Mouse (Mus musculus): ENCODE results near the gene Syt8. TPM values are rescaled to one million over a fixed set of nuclear protein-coding genes. Genes with fewer than 3 reads are reported as not detected.

Gene Syt8
- polyA plus RNA-seq, 1 experiment from 2014 or later: 0.48 TPM

GRCm38 (mm10) chr7:142462190-142462589 lies 27.5 kb downstream of the Syt8 start:
- 70% methylated on average over 6 of the region's 6 CpGs for WGBS
- Histone ChIP-seq H3K27me3 (no peaks in the 10 kb centered on the region), H3K9me3 (replicated peaks) (no peaks in the 10 kb centered on the region), H3K4me1 (replicated peaks) (peaks cover 58% of the 10 kb centered on the region), H3K4me3 (peak overlapping the region; percentile 1; the same call in 1 of the 2 replicates), H3K4me2 (peak overlapping the region; percentile 4; the same call in 1 of the 2 replicates), H3K27ac (peak overlapping the region; percentile 97; the same call in 1 of the 2 replicates), H3K36me3 (no peaks in the 10 kb centered on the region), H3K9ac (no peak overlapping the region)
- no peak for ATAC-seq (replicated peaks; ENCODE audit: insufficient number of reproducible peaks, insufficient read depth, low FRiP score, low read depth)

- no peaks in the 10 kb centered on the region for H3K27me3 ChIP-seq
- WGBS: 66% methylated on average over 4 of the region's 4 CpGs
- no peak overlapping the region; the same call in 1 of the 2 replicates for H3K4me3 ChIP-seq
- H3K27ac ChIP-seq: peak overlapping the region; percentile 2; the same call in 1 of the 2 replicates
- no peaks in the 10 kb centered on the region for H3K9me3 ChIP-seq (replicated peaks)
- no peak for ATAC-seq (replicated peaks; ENCODE audit: insufficient number of reproducible peaks, insufficient read depth, low FRiP score, low read depth)
- H3K4me2 ChIP-seq: peak overlapping the region; percentile 4; the same call in 1 of the 2 replicates
- H3K9ac ChIP-seq: no peak overlapping the region
- H3K36me3 ChIP-seq: no peaks in the 10 kb centered on the region
- peaks cover 53% of the 10 kb centered on the region for H3K4me1 ChIP-seq (replicated peaks)
Observed at GRCm38 (mm10) chr7:142462594-142463078, 28.0 kb downstream of the Syt8 start.

- WGBS: 70% methylated on average over 7 of the region's 7 CpGs
- Histone ChIP-seq H3K9me3 (replicated peaks) (no peaks in the 10 kb centered on the region), H3K4me1 (replicated peaks) (peaks cover 40% of the 10 kb centered on the region), H3K27me3 (no peaks in the 10 kb centered on the region), H3K36me3 (no peaks in the 10 kb centered on the region), H3K27ac (peak overlapping the region; percentile 96), H3K4me2 (no peak overlapping the region), H3K4me3 (no peak overlapping the region), H3K9ac (no peak overlapping the region)
- ATAC-seq (replicated peaks; ENCODE audit: insufficient number of reproducible peaks, insufficient read depth, low FRiP score, low read depth): no peak
Observed at GRCm38 (mm10) chr7:142470171-142470691, 35.6 kb downstream of the Syt8 start.

- Histone ChIP-seq H3K9me3 (replicated peaks) (no peaks in the 10 kb centered on the region), H3K36me3 (no peaks in the 10 kb centered on the region), H3K27me3 (no peaks in the 10 kb centered on the region), H3K9ac (0 out of 2 replicates have a peak overlapping the region, but pooled peaks have one; percentile 46), H3K27ac (peak overlapping the region; percentile 96), H3K4me1 (replicated peaks) (peaks cover 47% of the 10 kb centered on the region), H3K4me3 (no peak overlapping the region), H3K4me2 (peak overlapping the region; percentile 45; the same call in 1 of the 2 replicates)
- WGBS: 14% methylated on average over 4 of the region's 4 CpGs
- peak; percentile 68 for ATAC-seq (replicated peaks; ENCODE audit: insufficient number of reproducible peaks, insufficient read depth, low FRiP score, low read depth)
Observed at GRCm38 (mm10) chr7:142470808-142471413, 36.3 kb downstream of the Syt8 start.

GRCm38 (mm10) chr7:142471414-142471861 lies 36.8 kb downstream of the Syt8 start:
- 68% methylated on average over 6 of the region's 6 CpGs for WGBS
- Histone ChIP-seq H3K27ac (peak overlapping the region; percentile 96), H3K4me3 (peak overlapping the region; percentile 29; the same call in 1 of the 2 replicates), H3K36me3 (no peaks in the 10 kb centered on the region), H3K4me2 (peak overlapping the region; percentile 45; the same call in 1 of the 2 replicates), H3K4me1 (replicated peaks) (peaks cover 52% of the 10 kb centered on the region), H3K27me3 (no peaks in the 10 kb centered on the region), H3K9me3 (replicated peaks) (no peaks in the 10 kb centered on the region), H3K9ac (peak overlapping the region; percentile 46; the same call in 1 of the 2 replicates)
- ATAC-seq (replicated peaks; ENCODE audit: insufficient number of reproducible peaks, insufficient read depth, low FRiP score, low read depth): peak; percentile 7; the same call in 1 of the 2 replicates

- H3K4me1 ChIP-seq (replicated peaks): peaks cover 58% of the 10 kb centered on the region
Observed at GRCm38 (mm10) chr7:142471884-142472570, 37.4 kb downstream of the Syt8 start.

GRCm38 (mm10) chr7:142472936-142473335 lies 38.3 kb downstream of the Syt8 start:
- no peak for ATAC-seq (replicated peaks; ENCODE audit: insufficient number of reproducible peaks, insufficient read depth, low FRiP score, low read depth)
- peaks cover 63% of the 10 kb centered on the region for H3K4me1 ChIP-seq (replicated peaks)
- no peaks in the 10 kb centered on the region for H3K9me3 ChIP-seq (replicated peaks)
- H3K27ac ChIP-seq: peak overlapping the region; percentile 96
- H3K4me2 ChIP-seq: peak overlapping the region; percentile 45
- 0 out of 2 replicates have a peak overlapping the region, but pooled peaks have one; percentile 46 for H3K9ac ChIP-seq
- H3K4me3 ChIP-seq: peak overlapping the region; percentile 29
- no peaks in the 10 kb centered on the region for H3K36me3 ChIP-seq
- 89% methylated on average over 4 of the region's 4 CpGs for WGBS
- H3K27me3 ChIP-seq: no peaks in the 10 kb centered on the region

More at GRCm38 (mm10) chr7:142471884-142472570, 37.4 kb downstream of the Syt8 start:
- Histone ChIP-seq H3K27me3 (no peaks in the 10 kb centered on the region), H3K4me2 (peak overlapping the region; percentile 45), H3K9me3 (replicated peaks) (no peaks in the 10 kb centered on the region), H3K9ac (peak overlapping the region; percentile 46), H3K36me3 (no peaks in the 10 kb centered on the region), H3K27ac (peak overlapping the region; percentile 96), H3K4me3 (peak overlapping the region; percentile 29; the same call in 1 of the 2 replicates)
- 44% methylated on average over 15 of the region's 15 CpGs for WGBS
- ATAC-seq (replicated peaks; ENCODE audit: insufficient number of reproducible peaks, insufficient read depth, low FRiP score, low read depth): no peak

GRCm38 (mm10) chr7:142473476-142473875 lies 38.8 kb downstream of the Syt8 start:
- ATAC-seq (replicated peaks; ENCODE audit: insufficient number of reproducible peaks, insufficient read depth, low FRiP score, low read depth): no peak
- WGBS: 77% methylated on average over 2 of the region's 2 CpGs
- peak overlapping the region; percentile 45 for H3K4me2 ChIP-seq
- no peaks in the 10 kb centered on the region for H3K27me3 ChIP-seq
- peak overlapping the region; percentile 96; the same call in 1 of the 2 replicates for H3K27ac ChIP-seq
- H3K36me3 ChIP-seq: no peaks in the 10 kb centered on the region
- peaks cover 68% of the 10 kb centered on the region for H3K4me1 ChIP-seq (replicated peaks)
- no peak overlapping the region; the same call in 1 of the 2 replicates for H3K9ac ChIP-seq
- 0 out of 2 replicates have a peak overlapping the region, but pooled peaks have one; percentile 9 for H3K4me3 ChIP-seq
- H3K9me3 ChIP-seq (replicated peaks): no peaks in the 10 kb centered on the region

- H3K27me3 ChIP-seq: no peaks in the 10 kb centered on the region
- ATAC-seq (replicated peaks; ENCODE audit: insufficient number of reproducible peaks, insufficient read depth, low FRiP score, low read depth): 0 out of 2 replicates have a peak, but pooled peaks have one; percentile 11
- 72% methylated on average over 14 of the region's 14 CpGs for WGBS
- peak overlapping the region; percentile 96 for H3K27ac ChIP-seq
- peak overlapping the region; percentile 45 for H3K4me2 ChIP-seq
- H3K4me3 ChIP-seq: peak overlapping the region; percentile 35
- H3K4me1 ChIP-seq (replicated peaks): peaks cover 80% of the 10 kb centered on the region
- peak overlapping the region; percentile 46 for H3K9ac ChIP-seq
- no peaks in the 10 kb centered on the region for H3K36me3 ChIP-seq
- H3K9me3 ChIP-seq (replicated peaks): no peaks in the 10 kb centered on the region
Observed at GRCm38 (mm10) chr7:142474799-142475198, 40.1 kb downstream of the Syt8 start.

- no peak for ATAC-seq (replicated peaks; ENCODE audit: insufficient number of reproducible peaks, insufficient read depth, low FRiP score, low read depth)
- Histone ChIP-seq H3K27ac (peak overlapping the region; percentile 96), H3K4me3 (peak overlapping the region; percentile 35), H3K9ac (peak overlapping the region; percentile 46), H3K36me3 (no peaks in the 10 kb centered on the region), H3K4me1 (replicated peaks) (peaks cover 80% of the 10 kb centered on the region), H3K27me3 (no peaks in the 10 kb centered on the region), H3K9me3 (replicated peaks) (no peaks in the 10 kb centered on the region), H3K4me2 (peak overlapping the region; percentile 45)
- WGBS: 32% methylated on average over 7 of the region's 7 CpGs
Observed at GRCm38 (mm10) chr7:142475641-142476040, 41.0 kb downstream of the Syt8 start.

GRCm38 (mm10) chr7:142476271-142476670 lies 41.6 kb downstream of the Syt8 start:
- 78% methylated on average over 5 of the region's 5 CpGs for WGBS
- Histone ChIP-seq H3K4me3 (peak overlapping the region; percentile 35), H3K4me1 (replicated peaks) (peaks cover 80% of the 10 kb centered on the region), H3K36me3 (no peaks in the 10 kb centered on the region), H3K4me2 (peak overlapping the region; percentile 45), H3K9me3 (replicated peaks) (no peaks in the 10 kb centered on the region), H3K9ac (peak overlapping the region; percentile 46), H3K27me3 (no peaks in the 10 kb centered on the region), H3K27ac (peak overlapping the region; percentile 96)
- ATAC-seq (replicated peaks; ENCODE audit: insufficient number of reproducible peaks, insufficient read depth, low FRiP score, low read depth): no peak
